Mouse (Mus musculus): ENCODE measurements around the gene Eif4e2. TPM values are rescaled to one million over a fixed set of nuclear protein-coding genes. Genes with fewer than 3 reads are reported as not detected.

Gene Eif4e2
- 86.9 and 97.3 TPM in 2 replicates for total RNA-seq (2023)

GRCm38 (mm10) chr1:87213735-87214704 lies at the start of gene Eif4e2:
Gene Eif4e2, plus strand, starts transcription at chr1:87213914.

GRCm38 (mm10) chr1:87183013-87183412 lies 30.7 kb upstream of the Eif4e2 start, which contains the start of gene Prss56:
Gene Prss56, plus strand, starts transcription at chr1:87183313.

GRCm38 (mm10) chr1:87190429-87190828 lies 23.3 kb upstream of the Eif4e2 start, which contains the start of gene Chrnd:
Gene Chrnd, plus strand, starts transcription at chr1:87190607.

GRCm38 (mm10) chr1:87204465-87204864 lies 9.2 kb upstream of the Eif4e2 start, which contains the start of gene Chrng:
Gene Chrng, plus strand, starts transcription at chr1:87204657.

GRCm38 (mm10) chr1:87264134-87265006 lies 50.7 kb downstream of the Eif4e2 start, which contains the start of gene Efhd1:
Gene Efhd1, plus strand, starts transcription at chr1:87264363.

Other genes starting within 250 kb of the Eif4e2 start
- not detected in 2 replicates for gene Alppl2, start 124.0 kb upstream of the Eif4e2 start, total RNA-seq (2023)
- not detected in 2 replicates for gene Alpi, start 112.3 kb upstream of the Eif4e2 start, total RNA-seq (2023)
- not detected in 2 replicates for gene Akp3, start 88.9 kb upstream of the Eif4e2 start, total RNA-seq (2023)
- gene Ecel1, start 57.4 kb upstream of the Eif4e2 start, total RNA-seq (2023) = not detected in 2 replicates
- not detected in 2 replicates for gene Prss56, start 30.6 kb upstream of the Eif4e2 start, total RNA-seq (2023)
- not detected in 2 replicates for gene Chrnd, start 23.3 kb upstream of the Eif4e2 start, total RNA-seq (2023)
- not detected in 2 replicates for gene Chrng, start 9.3 kb upstream of the Eif4e2 start, total RNA-seq (2023)
- 0.25 and 0.36 TPM in 2 replicates for gene Efhd1, start 50.4 kb downstream of the Eif4e2 start, total RNA-seq (2023)
- 47.1 and 87.2 TPM in 2 replicates for gene Gigyf2, start 113.1 kb downstream of the Eif4e2 start, total RNA-seq (2023)
- not detected in 2 replicates for gene Kcnj13, start 180.8 kb downstream of the Eif4e2 start, total RNA-seq (2023)